Mouse (Mus musculus) kidney, embryonic 16.5 days (tissue): ENCODE measurements around the gene Ccdc13. TPM values are rescaled to one million over a fixed set of nuclear protein-coding genes. Genes with fewer than 3 reads are reported as not detected.

ENCODE experiments used
- ATAC-seq: fragments of 200-750 bp; cut with Nextera tagmentation; 2 replicates; pipeline ENCODE4 v1.8.0; 2017; ENCODE audit warnings: moderate TSS enrichment; ENCODE audit not compliant: low FRiP score, low TSS enrichment
- H3K27ac ChIP-seq: fragments of 300-500 bp; sonication (generic); 2 replicates; pipeline ENCODE4 v1.5.1; 2014; ENCODE audit warnings: low read length
- H3K27me3 ChIP-seq: fragments of 300-500 bp; sonication (generic); 2 replicates; pipeline ENCODE4 v1.6.1; 2014; ENCODE audit warnings: low read length, control low read depth, mixed read lengths; ENCODE audit not compliant: insufficient read depth
- H3K36me3 ChIP-seq: fragments of 300-500 bp; sonication (generic); 2 replicates; pipeline ENCODE4 v1.6.1; 2014; ENCODE audit warnings: low read length, control low read depth, mixed read lengths; ENCODE audit not compliant: insufficient read depth
- H3K4me1 ChIP-seq: fragments of 300-500 bp; sonication (generic); 2 replicates; pipeline ENCODE4 v1.6.1; 2014; ENCODE audit warnings: low read length, control low read depth, mixed read lengths; ENCODE audit not compliant: insufficient read depth
- H3K4me2 ChIP-seq: fragments of 300-500 bp; sonication (generic); replicated peaks from 2 replicates; pipeline ENCODE4 v1.6.1; 2014; ENCODE audit warnings: low read depth, low read length
- H3K4me3 ChIP-seq: fragments of 300-500 bp; sonication (generic); 2 replicates; pipeline ENCODE4 v1.5.1; 2014; ENCODE audit warnings: mild to moderate bottlenecking, low read length
- H3K9ac ChIP-seq: fragments of 300-500 bp; sonication (generic); replicated peaks from 2 replicates; pipeline ENCODE4 v1.6.1; 2014; ENCODE audit warnings: low read length
- H3K9me3 ChIP-seq: fragments of 300-500 bp; sonication (generic); 2 replicates; pipeline ENCODE4 v1.6.1; 2016; ENCODE audit warnings: low read length, control low read depth
- WGBS: fragments of 180-500 bp; shearing (Covaris S2); extraction: QIAGEN DNeasy Blood & Tissue Kit; methylation state at CpG from one replicate; pipeline ENCODE4 v1.1.7; 2014; 5-methylcytosine and 5-hydroxymethylcytosine counted together
- polyA plus RNA-seq: library from polyadenylated mRNA; unstranded; fragments of >200 nt; fragmentation: Nextera tagmentation; extraction: Ambion mirVana; gene quantifications from 2 replicates; pipeline ENCODE4 v1.2.1, GENCODE M21; 2015

Ccdc13 gene
- polyA plus RNA-seq, 1 experiment from 2014 or later, result 0.71 TPM

GRCm38 (mm10) chr9:121868236-121868635 lies 29.0 kb upstream of the Ccdc13 start:
- no peak for ATAC-seq

GRCm38 (mm10) chr9:121867632-121868031 lies 28.4 kb upstream of the Ccdc13 start:
- ATAC-seq, result no peak
- no peak overlapping the region for H3K4me3 ChIP-seq
- H3K4me1 ChIP-seq, result 0 out of 2 replicates have a peak, but pooled peaks cover 6% of the 10 kb centered on the region
- WGBS, result 78% methylated on average over 6 of the region's 6 CpGs
- no peaks in the 10 kb centered on the region for H3K27me3 ChIP-seq
- no peaks in the 10 kb centered on the region for H3K9me3 ChIP-seq
- H3K36me3 ChIP-seq, result no peaks in the 10 kb centered on the region
- no peak overlapping the region for H3K9ac ChIP-seq
- H3K4me2 ChIP-seq, result no peak overlapping the region
- H3K27ac ChIP-seq, result peak overlapping the region; percentile 24; the same call in 1 of the 2 replicates

More at GRCm38 (mm10) chr9:121868236-121868635, 29.0 kb upstream of the Ccdc13 start:
- WGBS, result 67% methylated on average over 6 of the region's 6 CpGs
- H3K4me2 ChIP-seq, result no peak overlapping the region
- H3K4me3 ChIP-seq, result no peak overlapping the region
- no peaks in the 10 kb centered on the region for H3K36me3 ChIP-seq
- H3K9ac ChIP-seq, result no peak overlapping the region
- no peaks in the 10 kb centered on the region for H3K27me3 ChIP-seq
- 0 out of 2 replicates have a peak, but pooled peaks cover 6% of the 10 kb centered on the region for H3K4me1 ChIP-seq
- H3K9me3 ChIP-seq, result no peaks in the 10 kb centered on the region
- no peak overlapping the region for H3K27ac ChIP-seq

- Histone ChIP-seq H3K4me2 (no peak overlapping the region), H3K27me3 (no peaks in the 10 kb centered on the region), H3K4me3 (no peak overlapping the region), H3K9ac (no peak overlapping the region), H3K9me3 (no peaks in the 10 kb centered on the region), H3K4me1 (0 out of 2 replicates have a peak, but pooled peaks cover 6% of the 10 kb centered on the region), H3K36me3 (no peaks in the 10 kb centered on the region), H3K27ac (no peak overlapping the region)
- ATAC-seq, result no peak
- WGBS, result 43% methylated on average over 3 of the region's 3 CpGs
Observed at GRCm38 (mm10) chr9:121865425-121866008, 26.3 kb upstream of the Ccdc13 start.

DNA sequence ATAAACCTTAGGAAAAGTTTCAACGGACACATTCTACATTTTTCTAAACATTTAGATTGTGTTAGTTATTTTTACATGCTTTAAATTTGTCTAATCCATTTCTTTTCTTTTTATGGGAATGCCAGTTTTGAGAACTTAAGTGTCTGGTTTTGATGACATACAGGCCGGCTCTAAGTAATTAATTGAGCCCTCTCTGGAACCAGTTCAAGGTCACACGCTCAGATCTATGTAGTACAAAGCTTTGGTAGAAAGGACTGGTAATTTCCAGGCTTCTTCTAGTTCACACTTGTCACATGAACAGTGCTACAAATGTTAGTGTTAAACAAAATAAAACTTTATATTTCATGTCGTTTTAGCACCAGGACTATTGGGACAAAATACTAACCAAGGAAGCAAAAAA lies 25.6 kb upstream of the Ccdc13 start:
- Histone ChIP-seq H3K4me2 (no peak overlapping the region), H3K4me3 (no peak overlapping the region), H3K27ac (no peak overlapping the region), H3K9ac (no peak overlapping the region), H3K9me3 (no peaks in the 10 kb centered on the region), H3K4me1 (0 out of 2 replicates have a peak, but pooled peaks cover 6% of the 10 kb centered on the region), H3K36me3 (no peaks in the 10 kb centered on the region), H3K27me3 (no peaks in the 10 kb centered on the region)
- ATAC-seq, result no peak
- WGBS, result 53% methylated on average over 4 of the region's 4 CpGs

DNA sequence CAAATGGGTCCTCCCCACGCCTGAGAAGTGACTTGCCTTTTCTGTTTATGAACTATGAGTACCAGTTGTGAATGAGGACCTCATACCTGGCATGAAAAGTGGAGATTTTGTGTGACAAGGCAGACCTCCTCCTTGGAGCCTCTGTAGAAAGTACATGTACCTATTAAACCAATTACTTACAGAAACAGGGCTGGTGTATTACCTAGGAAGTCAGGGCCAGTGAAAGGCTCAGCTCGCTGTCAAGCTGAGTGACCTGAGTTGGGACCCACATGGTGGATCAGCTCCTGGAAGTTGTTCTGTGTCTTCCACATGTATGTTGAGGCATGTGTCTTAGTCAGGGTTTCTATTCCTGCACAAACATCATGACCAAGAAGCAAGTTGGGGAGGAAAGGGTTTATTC lies 21.7 kb upstream of the Ccdc13 start:
- H3K4me1 ChIP-seq, result peaks cover 5% of the 10 kb centered on the region
- WGBS, result 91% methylated on average over 2 of the region's 2 CpGs
- no peak overlapping the region for H3K27ac ChIP-seq
- H3K9ac ChIP-seq, result no peak overlapping the region
- H3K9me3 ChIP-seq, result no peaks in the 10 kb centered on the region
- H3K36me3 ChIP-seq, result no peaks in the 10 kb centered on the region; the same call in 1 of the 2 replicates
- no peak for ATAC-seq
- no peak overlapping the region for H3K4me2 ChIP-seq
- H3K4me3 ChIP-seq, result no peak overlapping the region
- H3K27me3 ChIP-seq, result no peaks in the 10 kb centered on the region

DNA sequence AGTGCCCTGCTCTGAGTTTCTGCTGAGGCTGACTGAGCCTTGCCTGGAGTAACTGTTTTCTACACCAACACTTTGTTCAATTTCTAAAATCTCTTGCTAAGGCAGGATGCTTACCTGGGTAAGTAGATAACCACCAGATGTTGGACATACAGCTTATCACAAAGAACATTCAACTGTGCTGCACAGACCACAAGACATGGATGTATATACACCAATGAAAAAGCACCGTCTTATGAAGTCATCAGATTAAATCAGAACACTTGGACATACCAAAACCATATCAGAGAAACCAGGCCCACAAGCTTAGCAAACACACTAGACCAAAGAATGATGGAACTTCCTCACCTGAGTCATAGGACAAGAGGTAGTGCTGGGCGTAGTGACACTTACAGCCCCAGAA lies 20.1 kb upstream of the Ccdc13 start:
- H3K27ac ChIP-seq, result no peak overlapping the region
- H3K4me3 ChIP-seq, result no peak overlapping the region
- no peaks in the 10 kb centered on the region; the same call in 1 of the 2 replicates for H3K36me3 ChIP-seq
- H3K9ac ChIP-seq, result no peak overlapping the region
- no peak for ATAC-seq
- H3K4me1 ChIP-seq, result peaks cover 5% of the 10 kb centered on the region
- WGBS, result 96% methylated on average over 2 of the region's 2 CpGs
- H3K9me3 ChIP-seq, result no peaks in the 10 kb centered on the region
- H3K4me2 ChIP-seq, result no peak overlapping the region
- H3K27me3 ChIP-seq, result no peaks in the 10 kb centered on the region

DNA sequence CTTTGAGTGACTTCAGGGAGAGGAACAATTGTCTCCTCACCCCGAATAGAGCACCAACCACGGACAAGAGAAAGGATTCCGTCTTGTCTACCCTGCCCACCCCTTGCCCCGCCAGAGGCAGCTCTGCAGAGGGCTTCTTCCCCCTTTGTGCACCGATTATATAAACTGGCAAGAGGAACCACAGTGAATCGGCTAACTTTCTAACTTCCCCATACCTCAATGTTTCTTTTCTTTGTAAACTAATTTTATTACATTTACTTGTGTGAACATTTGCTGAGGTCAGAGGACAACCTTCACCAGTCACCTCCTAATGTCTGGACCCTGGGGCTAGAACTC lies 18.9 kb upstream of the Ccdc13 start, which contains the start of gene Higd1a:
TSS of gene Higd1a (minus strand) at position 210 of the 336 bp plus-strand sequence.
- Histone ChIP-seq H3K4me3 (peak within 1 kb of the TSS; percentile 81), H3K36me3 (peaks cover 2% of the 10 kb centered on the region; the same call in 1 of the 2 replicates), H3K4me1 (peaks cover 5% of the 10 kb centered on the region), H3K9ac (peak within 1 kb of the TSS; percentile 86), H3K4me2 (peak within 1 kb of the TSS; percentile 75), H3K27ac (peak within 1 kb of the TSS; percentile 98), H3K27me3 (no peaks in the 10 kb centered on the region), H3K9me3 (no peaks in the 10 kb centered on the region)
- 14% methylated on average over 6 of the region's 6 CpGs for WGBS
- no peak for ATAC-seq

DNA sequence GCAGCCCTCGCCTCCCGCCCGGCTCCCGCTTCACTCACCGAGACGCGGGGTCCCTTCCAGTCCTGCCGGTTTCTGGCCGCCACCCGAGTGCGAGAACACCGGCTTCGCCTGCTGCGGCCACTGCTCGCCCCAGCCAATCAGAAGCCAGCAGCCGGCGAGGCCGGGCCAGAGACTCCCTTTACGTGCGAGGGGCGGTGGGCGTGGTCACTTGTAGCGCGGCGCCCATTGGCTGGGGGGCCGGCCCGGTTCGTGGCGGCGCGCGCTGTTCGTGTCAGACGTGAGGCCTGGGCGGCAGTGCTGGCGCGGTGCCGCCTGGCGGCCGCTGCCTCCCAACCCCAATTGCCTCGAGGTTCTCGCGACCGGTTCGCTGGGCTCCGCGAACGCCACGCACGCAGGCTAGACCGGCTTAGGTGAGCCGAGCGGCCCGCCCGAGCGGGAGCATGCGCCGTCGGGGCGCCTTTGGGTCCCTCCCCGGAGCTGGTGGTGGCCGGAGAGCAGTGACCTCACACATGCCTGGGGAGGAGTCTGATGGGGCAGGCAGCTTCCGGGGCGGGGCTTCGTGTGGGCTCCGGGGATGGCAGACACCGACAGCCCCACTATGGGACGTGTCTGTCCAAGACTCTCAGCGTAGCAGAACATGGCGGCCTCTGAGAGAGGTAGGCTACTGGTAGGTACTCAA lies 18.4 kb upstream of the Ccdc13 start:
- under 1% methylated on average over 66 of the region's 70 CpGs for WGBS

GRCm38 (mm10) chr9:121856649-121857416 lies 17.6 kb upstream of the Ccdc13 start:
- Histone ChIP-seq H3K4me2 (peak overlapping the region; percentile 75), H3K9me3 (no peaks in the 10 kb centered on the region), H3K27me3 (no peaks in the 10 kb centered on the region), H3K4me3 (peak overlapping the region; percentile 81), H3K4me1 (peaks cover 5% of the 10 kb centered on the region), H3K9ac (peak overlapping the region; percentile 86), H3K36me3 (peaks cover 5% of the 10 kb centered on the region), H3K27ac (peak overlapping the region; percentile 98)
- peak; percentile 39; the same call in 1 of the 2 replicates for ATAC-seq
- WGBS, result under 1% methylated on average over 39 of the region's 39 CpGs

More for the DNA sequence above, 18.4 kb upstream of the Ccdc13 start:
- Histone ChIP-seq H3K9me3 (no peaks in the 10 kb centered on the region), H3K9ac (peak overlapping the region; percentile 86), H3K27me3 (no peaks in the 10 kb centered on the region), H3K36me3 (peaks cover 2% of the 10 kb centered on the region; the same call in 1 of the 2 replicates), H3K4me1 (peaks cover 5% of the 10 kb centered on the region), H3K4me2 (peak overlapping the region; percentile 75), H3K27ac (peak overlapping the region; percentile 98), H3K4me3 (peak overlapping the region; percentile 81)
- peak; percentile 99 for ATAC-seq
